Mouse (Mus musculus): ENCODE data around the gene Magel2.

Gene Magel2

DNA sequence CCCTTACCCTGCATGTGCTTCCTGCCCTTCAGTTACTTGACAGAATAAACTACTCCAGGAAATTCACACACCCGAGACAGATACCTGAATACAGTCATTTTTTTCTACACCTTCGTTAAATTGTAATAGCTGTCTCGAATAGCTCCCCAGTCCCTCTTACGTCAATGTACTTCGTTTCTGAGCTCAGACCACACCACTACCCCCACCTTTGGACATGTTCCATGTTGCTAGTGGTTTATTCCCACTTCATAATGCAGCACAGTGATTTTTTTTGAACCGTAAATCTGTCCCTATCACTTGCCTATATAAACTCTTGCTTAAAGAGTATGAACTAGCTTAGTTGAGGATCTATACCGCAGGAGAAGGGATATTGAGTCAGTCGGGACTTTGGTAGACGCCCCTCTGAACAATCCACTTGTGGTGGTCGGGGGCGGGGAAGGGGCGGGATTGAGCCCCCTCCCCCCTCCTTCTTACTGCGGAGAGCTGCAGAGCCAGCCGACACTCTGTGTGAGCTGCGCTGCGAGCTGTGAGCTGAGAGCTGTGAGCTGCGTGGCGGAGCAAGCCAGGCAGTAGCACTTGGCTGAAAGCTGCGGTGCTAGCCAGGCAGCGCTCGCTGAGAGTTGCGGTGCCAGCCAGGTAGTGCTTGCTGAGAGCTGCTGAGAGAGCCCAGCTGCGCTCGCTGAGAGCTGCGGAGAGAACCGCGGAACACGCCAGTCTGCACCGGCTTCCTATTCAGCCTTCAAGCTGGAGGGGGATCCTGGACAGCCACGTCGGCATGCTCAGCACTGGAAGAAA is at the start of gene Magel2:
Magel2 (plus strand) TSS at position 501 of the 795 bp plus-strand sequence.
- DNase-seq (ENCODE audit: low spot score) = peak; percentile 77

GRCm38 (mm10) chr7:62345411-62345810 is 31.4 kb upstream of the Magel2 start:
- no peak for DNase-seq (ENCODE audit: low spot score)

DNA sequence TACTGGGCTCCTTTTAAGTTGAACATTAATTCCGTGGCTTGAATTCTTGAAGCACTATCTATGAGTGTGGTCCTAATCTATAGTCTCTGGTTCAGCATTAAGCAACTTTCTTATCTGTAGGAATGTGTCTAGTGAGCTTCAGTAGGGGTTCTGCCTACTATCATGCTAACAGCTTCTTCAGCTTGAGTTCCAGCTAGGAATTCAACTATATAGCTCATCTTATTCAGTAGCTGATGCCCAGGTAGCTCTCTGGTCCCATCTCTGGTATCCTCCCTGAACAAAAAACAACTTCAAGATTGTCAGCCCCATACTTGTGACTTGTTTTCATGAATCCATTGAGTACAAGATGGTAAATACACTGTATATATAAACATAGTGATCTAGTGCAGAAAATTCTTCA is 30.5 kb upstream of the Magel2 start, which contains the start of gene Ndn:
Ndn (plus strand) TSS at position 301 of the 400 bp plus-strand sequence.
- DNase-seq (ENCODE audit: low spot score) = no peak

GRCm38 (mm10) chr7:62348106-62348803 is 28.6 kb upstream of the Magel2 start:
- DNase-seq (ENCODE audit: low spot score) = peak; percentile 90

- no peak for DNase-seq (ENCODE audit: low spot score)
Measured at GRCm38 (mm10) chr7:62348804-62349190, 28.0 kb upstream of the Magel2 start.

GRCm38 (mm10) chr7:62351266-62351665 is 25.5 kb upstream of the Magel2 start:
- no peak for DNase-seq (ENCODE audit: low spot score)

- DNase-seq (ENCODE audit: low spot score) = peak; percentile 26
Measured at GRCm38 (mm10) chr7:62365039-62365636, 11.7 kb upstream of the Magel2 start.

GRCm38 (mm10) chr7:62366730-62367129 is 10.1 kb upstream of the Magel2 start:
- no peak for DNase-seq (ENCODE audit: low spot score)

GRCm38 (mm10) chr7:62375658-62376057 is 1.2 kb upstream of the Magel2 start:
- peak; percentile 74 for DNase-seq (ENCODE audit: low spot score)

GRCm38 (mm10) chr7:62377313-62377712 is 503 bp downstream of the Magel2 start:
- no peak for DNase-seq (ENCODE audit: low spot score)

GRCm38 (mm10) chr7:62378529-62378928 is 1.7 kb downstream of the Magel2 start:
- DNase-seq (ENCODE audit: low spot score) = no peak

- peak; percentile 73 for DNase-seq (ENCODE audit: low spot score)
Measured at GRCm38 (mm10) chr7:62382391-62382790, 5.6 kb downstream of the Magel2 start.

DNA sequence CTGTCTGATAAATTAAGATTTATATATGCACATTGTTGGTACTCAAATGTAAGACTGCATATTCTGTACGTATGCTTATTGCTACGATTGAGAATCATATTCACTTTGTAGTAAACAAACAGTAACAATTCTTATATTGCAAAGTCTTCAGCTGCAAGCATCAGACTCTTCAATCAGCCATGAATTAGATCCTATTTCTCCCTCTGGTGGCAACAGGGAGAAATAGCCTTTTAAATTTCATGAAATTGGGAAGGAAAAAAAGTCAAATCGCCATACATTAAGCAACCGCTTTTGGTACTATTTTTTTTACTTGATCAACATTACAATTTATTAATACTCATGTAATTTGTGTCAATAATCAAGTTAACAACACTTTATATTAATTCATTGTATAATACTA is 11.5 kb downstream of the Magel2 start:
- no peak for DNase-seq (ENCODE audit: low spot score)

DNA sequence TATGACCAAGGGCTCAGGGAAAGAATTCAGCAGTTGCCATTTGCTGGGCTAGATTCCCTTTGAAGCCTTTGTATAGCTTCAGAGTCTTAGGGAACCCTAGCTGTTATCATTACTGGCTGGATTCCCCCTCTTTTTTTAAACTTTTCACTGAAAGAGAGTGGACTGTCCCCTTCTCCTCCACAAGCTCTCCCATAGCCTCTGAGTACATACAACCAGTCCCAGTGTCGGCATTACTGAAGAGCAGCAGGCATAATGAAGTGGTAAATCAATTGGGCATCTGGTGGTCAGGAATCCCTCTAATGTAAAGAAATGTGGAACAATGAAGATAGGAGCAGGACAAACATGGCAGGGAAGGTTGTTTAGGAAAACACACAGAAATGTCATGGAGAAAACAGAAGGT is 15.4 kb downstream of the Magel2 start:
- no peak for DNase-seq (ENCODE audit: low spot score)

DNA sequence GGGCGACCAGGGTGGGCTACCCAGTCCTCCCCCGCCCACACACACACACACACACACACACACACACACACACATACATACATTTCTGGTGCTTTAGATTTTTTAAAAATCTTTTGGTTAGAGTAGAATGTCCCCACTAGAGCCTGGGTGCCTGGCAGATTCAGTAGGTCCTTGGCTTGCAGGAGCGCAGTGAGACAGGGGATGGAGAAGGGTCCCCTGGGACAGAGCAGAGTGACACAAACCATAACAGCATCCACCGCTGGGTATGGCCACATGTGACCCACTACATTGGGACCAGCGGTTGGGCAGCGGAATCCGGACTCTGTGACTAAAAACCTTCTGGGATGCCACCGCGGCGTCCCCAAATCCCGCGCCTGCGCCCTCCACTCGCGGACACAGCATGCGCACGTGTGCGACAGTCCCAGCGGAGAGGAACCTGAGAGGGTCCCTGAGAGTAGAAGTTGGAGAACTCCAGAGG is 29.8 kb downstream of the Magel2 start:
- peak; percentile 61 for DNase-seq (ENCODE audit: low spot score)

GRCm38 (mm10) chr7:62407803-62408202 is 31.0 kb downstream of the Magel2 start:
- DNase-seq (ENCODE audit: low spot score) = peak; percentile 51

DNA sequence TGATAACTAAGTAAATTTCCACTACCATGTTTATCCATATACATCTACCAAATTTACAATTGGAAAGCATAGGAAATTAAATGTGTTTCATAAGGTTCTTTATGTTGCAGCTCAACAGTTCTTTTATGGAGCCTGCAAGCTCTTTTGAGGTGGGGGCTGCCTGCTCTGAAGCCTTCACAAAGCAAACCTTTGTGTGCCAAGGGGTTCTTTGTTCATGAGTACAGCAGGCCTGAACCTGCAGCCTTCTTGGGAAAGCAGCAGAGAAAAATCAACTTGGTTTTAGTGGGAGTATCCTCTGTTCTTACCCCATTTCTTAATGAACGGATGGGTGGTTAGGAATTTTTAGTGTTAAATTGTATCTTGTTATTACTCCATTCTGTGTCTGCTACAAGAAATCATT is 38.4 kb downstream of the Magel2 start:
- DNase-seq (ENCODE audit: low spot score) = peak; percentile 60

- peak; percentile 69 for DNase-seq (ENCODE audit: low spot score)
Measured at GRCm38 (mm10) chr7:62416173-62416572, 39.4 kb downstream of the Magel2 start.

DNA sequence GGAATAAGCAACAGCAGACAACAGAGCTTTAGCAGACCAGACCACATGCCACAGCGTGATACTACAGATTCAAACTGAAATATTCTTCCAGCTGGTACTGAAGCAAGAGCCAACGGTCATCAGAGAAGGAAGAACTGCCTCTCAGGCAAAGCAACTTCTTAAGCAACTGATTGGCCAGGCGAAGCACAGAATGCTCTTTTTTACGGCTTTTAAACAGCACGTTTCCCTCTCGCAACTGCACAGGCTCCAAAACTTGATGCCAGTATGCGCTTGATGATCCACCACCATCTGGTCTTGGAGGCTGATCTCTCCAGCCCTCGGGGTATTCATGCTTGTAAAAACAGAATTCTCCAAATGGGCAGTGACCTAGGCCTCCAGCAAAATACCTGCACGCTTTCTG is 41.5 kb downstream of the Magel2 start:
- DNase-seq (ENCODE audit: low spot score) = no peak

DNA sequence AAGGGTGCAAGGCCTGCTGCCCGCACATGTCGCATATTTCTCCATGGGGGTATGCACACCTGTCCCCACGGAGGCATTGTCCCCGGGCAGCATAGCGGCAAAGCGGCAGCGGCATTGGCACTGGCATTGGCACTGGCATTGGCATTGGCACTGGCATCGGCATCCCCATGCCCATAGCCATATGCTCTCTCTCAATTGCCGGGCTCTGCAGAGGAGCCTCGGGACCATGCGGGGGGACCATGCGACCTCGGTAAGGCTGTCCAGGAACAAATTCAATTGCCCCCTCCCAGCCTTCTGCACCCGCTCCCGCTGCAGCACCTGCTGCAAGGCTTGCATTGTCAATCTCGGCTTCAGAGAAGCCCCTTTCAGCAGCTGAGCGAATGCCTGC is 42.3 kb downstream of the Magel2 start:
- DNase-seq (ENCODE audit: low spot score) = no peak

DNA sequence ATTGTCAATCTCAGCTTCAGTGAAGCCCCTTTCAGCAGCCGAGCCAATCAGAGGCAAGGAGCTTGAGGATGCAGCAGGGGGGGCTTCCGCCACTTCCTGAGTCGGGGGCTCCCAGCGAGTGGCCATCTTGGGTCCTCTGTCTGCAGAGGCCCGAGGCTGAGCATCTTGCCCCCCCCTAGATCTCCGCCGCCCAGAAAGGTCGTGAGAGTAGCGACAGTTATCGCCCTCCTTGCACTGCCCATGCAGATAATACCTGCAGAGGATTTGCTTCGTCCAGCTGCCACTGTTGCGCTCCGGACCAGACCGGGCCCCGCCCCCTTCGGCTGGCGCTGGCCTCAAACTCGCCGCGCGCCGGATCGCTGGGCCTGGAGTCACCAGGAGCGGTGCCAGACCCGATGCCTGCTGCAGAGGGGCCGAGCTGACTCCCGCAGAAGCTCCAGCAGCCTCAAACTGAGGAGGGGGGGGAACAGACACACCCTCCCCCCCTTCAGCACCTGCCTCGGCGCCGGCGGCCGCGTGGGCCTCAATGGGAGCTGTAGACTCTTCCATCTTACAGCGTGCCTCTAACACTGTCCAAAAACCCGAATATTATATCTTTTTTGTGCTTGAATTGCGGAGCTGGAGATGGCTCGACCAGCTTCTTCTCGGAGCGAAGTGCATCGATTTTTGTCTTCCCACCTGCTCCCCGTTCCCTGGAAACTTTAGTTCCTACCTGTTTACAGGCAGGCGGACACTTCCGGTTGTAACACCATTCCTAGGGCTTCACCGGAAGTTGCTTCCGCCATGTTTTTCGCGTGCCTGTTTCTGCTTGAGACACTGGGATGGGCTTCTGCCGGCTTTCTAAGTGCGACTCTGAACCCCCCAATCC is 42.9 kb downstream of the Magel2 start, which contains the start of gene Mkrn3:
Mkrn3 (minus strand) TSS at position 647 of the 868 bp plus-strand sequence.
- DNase-seq (ENCODE audit: low spot score) = peak; percentile 91

GRCm38 (mm10) chr7:62420566-62420965 is 43.8 kb downstream of the Magel2 start:
- DNase-seq (ENCODE audit: low spot score) = peak; percentile 73

Measured in embryo, embryonic 10.5 days (tissue).